In genomic region chrX:142336207-142336606, GRCm38 (mm10) we compare ENCODE assay signal across 26 mouse cellular contexts. TPM values are rescaled to one million over a fixed set of nuclear protein-coding genes. Genes with fewer than 3 reads are reported as not detected.
DNase-seq lines count a peak whose midpoint lies in the region; ATAC-seq and TF ChIP-seq lines count a peak whose summit lies in the region.
"Had no signal": no experiment of that assay in that cellular context is flagged by ENCODE, and none has a peak within 500 bp of the region (broad histone marks: within the 10 kb centered on the region; RNA-seq: fewer than 3 reads in every experiment).

No protein-coding gene starts in this region.

- no peak for TF ChIP-seq CTCF in liver, adult 2 months (IDR thresholded peaks at IDR 0.05; ENCODE audit: low read depth, low read length)
- no peak for TF ChIP-seq CTCF in lung, postnatal 0 days (IDR thresholded peaks at IDR 0.05)

- H3K27ac ChIP-seq in liver, adult 2 months (replicated peaks; ENCODE audit: insufficient read depth, low read depth, low read length): no peak overlapping the region
- H3K27ac ChIP-seq in liver, embryonic 11.5 days (ENCODE audit: low read depth, low read length): no peak overlapping the region
- no peak overlapping the region for H3K27ac ChIP-seq in lung, postnatal 0 days (ENCODE audit: low read length)
- no peak overlapping the region for H3K27ac ChIP-seq in midbrain, embryonic 15.5 days
- H3K27ac ChIP-seq: embryonic facial prominence, embryonic 12.5 days; forebrain, embryonic 10.5 days; forebrain, embryonic 13.5 days; hindbrain, embryonic 12.5 days; hindbrain, embryonic 15.5 days had no signal

- ATAC-seq in liver, embryonic 11.5 days (replicated peaks; ENCODE audit: low FRiP score): no peak
- ATAC-seq in lung, postnatal 0 days: peak; percentile 61
- no peak for ATAC-seq in midbrain, embryonic 15.5 days (replicated peaks)
- ATAC-seq: forebrain, embryonic 13.5 days; forebrain, embryonic 16.5 days; Patski had no signal

- 30% methylated on average over 6 of the region's 6 CpGs for WGBS in liver, adult 2 months
- WGBS in liver, embryonic 11.5 days: 89% methylated on average over 6 of the region's 6 CpGs
- WGBS in lung, postnatal 0 days: 86% methylated on average over 6 of the region's 6 CpGs
- 92% methylated on average over 6 of the region's 6 CpGs for WGBS in midbrain, embryonic 15.5 days

- no peaks in the 10 kb centered on the region for H3K27me3 ChIP-seq in liver, adult 2 months (ENCODE audit: control insufficient read depth, insufficient read depth, low read length)
- H3K27me3 ChIP-seq in liver, embryonic 11.5 days (replicated peaks; ENCODE audit: control insufficient read depth, insufficient read depth, low read length): no peaks in the 10 kb centered on the region
- no peaks in the 10 kb centered on the region for H3K27me3 ChIP-seq in lung, postnatal 0 days (replicated peaks; ENCODE audit: insufficient read depth, low read length)
- no peaks in the 10 kb centered on the region for H3K27me3 ChIP-seq in midbrain, embryonic 15.5 days (replicated peaks)
- H3K27me3 ChIP-seq: CH12.LX; embryonic facial prominence, embryonic 12.5 days; forebrain, embryonic 13.5 days; hindbrain, embryonic 12.5 days; hindbrain, embryonic 15.5 days had no signal

- H3K9me3 ChIP-seq in liver, embryonic 11.5 days (ENCODE audit: control insufficient read depth, low read length): no peaks in the 10 kb centered on the region
- no peaks in the 10 kb centered on the region for H3K9me3 ChIP-seq in lung, postnatal 0 days (ENCODE audit: low read length)
- H3K9me3 ChIP-seq in midbrain, embryonic 15.5 days: no peaks in the 10 kb centered on the region
- H3K9me3 ChIP-seq: embryonic facial prominence, embryonic 12.5 days; forebrain, embryonic 10.5 days; forebrain, embryonic 13.5 days; G1E; hindbrain, embryonic 12.5 days; hindbrain, embryonic 15.5 days had no signal

- TF ChIP-seq POLR2A in liver, adult 2 months (IDR thresholded peaks at IDR 0.05; ENCODE audit: extremely low read depth, insufficient read depth, low read length): no peak

- TF ChIP-seq EP300 in lung, postnatal 0 days (IDR thresholded peaks at IDR 0.05): no peak

- H3K4me1 ChIP-seq in liver, adult 2 months (ENCODE audit: control insufficient read depth, insufficient read depth, low read length): peaks cover 8% of the 10 kb centered on the region; the same call in 1 of the 2 replicates
- no peaks in the 10 kb centered on the region for H3K4me1 ChIP-seq in liver, embryonic 11.5 days (replicated peaks; ENCODE audit: control insufficient read depth, insufficient read depth, low read length)
- no peaks in the 10 kb centered on the region for H3K4me1 ChIP-seq in lung, postnatal 0 days (ENCODE audit: insufficient read depth, low read depth, low read length)
- no peaks in the 10 kb centered on the region for H3K4me1 ChIP-seq in midbrain, embryonic 15.5 days
- H3K4me1 ChIP-seq: embryonic facial prominence, embryonic 12.5 days; forebrain, embryonic 10.5 days; forebrain, embryonic 13.5 days; hindbrain, embryonic 12.5 days; hindbrain, embryonic 15.5 days had no signal

- H3K4me3 ChIP-seq in liver, adult 2 months (ENCODE audit: insufficient read depth, low read depth, low read length): no peak overlapping the region
- H3K4me3 ChIP-seq in liver, embryonic 11.5 days (ENCODE audit: low read depth, low read length): no peak overlapping the region
- no peak overlapping the region for H3K4me3 ChIP-seq in lung, postnatal 0 days (ENCODE audit: low read depth, low read length)
- H3K4me3 ChIP-seq in midbrain, embryonic 15.5 days: no peak overlapping the region
- H3K4me3 ChIP-seq: embryonic facial prominence, embryonic 12.5 days; erythroblast, embryonic 14.5 days; forebrain, embryonic 10.5 days; forebrain, embryonic 13.5 days; hindbrain, embryonic 12.5 days; hindbrain, embryonic 15.5 days had no signal

- H3K79me2 ChIP-seq in liver, adult 2 months (ENCODE audit: control insufficient read depth, insufficient read depth, low read length): no peaks in the 10 kb centered on the region

- H3K36me3 ChIP-seq in liver, adult 2 months (ENCODE audit: control insufficient read depth, insufficient read depth, low read length): peaks cover 27% of the 10 kb centered on the region
- no peaks in the 10 kb centered on the region; the same call in 1 of the 2 replicates for H3K36me3 ChIP-seq in liver, embryonic 11.5 days (ENCODE audit: control insufficient read depth, insufficient read depth, low read length)
- no peaks in the 10 kb centered on the region for H3K36me3 ChIP-seq in lung, postnatal 0 days (ENCODE audit: insufficient read depth, low read length)
- no peaks in the 10 kb centered on the region for H3K36me3 ChIP-seq in midbrain, embryonic 15.5 days (replicated peaks)
- H3K36me3 ChIP-seq: embryonic facial prominence, embryonic 12.5 days; hindbrain, embryonic 12.5 days; hindbrain, embryonic 15.5 days had no signal

- peak; percentile 65 for DNase-seq in liver, adult 2 months (ENCODE audit: extremely low read depth, low read depth, low spot score)
- DNase-seq in liver, embryonic 11.5 days (ENCODE audit: low spot score): no peak
- peak; percentile 32 for DNase-seq in lung, postnatal 0 days (ENCODE audit: low spot score)
- no peak for DNase-seq in lung, postnatal 14 days
- DNase-seq in fat pad, adult 2 months (ENCODE audit: extremely low read depth, low read depth, low spot score): peak; percentile 65
- DNase-seq: adrenal gland, postnatal 10 days; adrenal gland, postnatal 36 days; B cell, adult 2 months; cerebellum, adult 18-20 months; cerebellum, adult 9-10 months; cerebellum, postnatal 14 days; gastrocnemius, postnatal 10 days; gastrocnemius, postnatal 36 days; heart, adult 11 months had no signal

- no peak overlapping the region for H3K9ac ChIP-seq in liver, adult 2 months (ENCODE audit: low read depth, low read length)
- H3K9ac ChIP-seq in liver, embryonic 11.5 days (ENCODE audit: low read depth, low read length): no peak overlapping the region
- no peak overlapping the region for H3K9ac ChIP-seq in lung, postnatal 0 days (replicated peaks; ENCODE audit: low read depth)
- H3K9ac ChIP-seq in midbrain, embryonic 15.5 days: no peak overlapping the region
- H3K9ac ChIP-seq: embryonic facial prominence, embryonic 12.5 days; forebrain, embryonic 13.5 days; hindbrain, embryonic 12.5 days; hindbrain, embryonic 15.5 days had no signal

- no peak overlapping the region for H3K4me2 ChIP-seq in liver, embryonic 11.5 days
- H3K4me2 ChIP-seq in lung, postnatal 0 days (replicated peaks; ENCODE audit: low read depth, low read length): no peak overlapping the region
- no peak overlapping the region for H3K4me2 ChIP-seq in midbrain, embryonic 15.5 days
- H3K4me2 ChIP-seq: embryonic facial prominence, embryonic 12.5 days; forebrain, embryonic 13.5 days; heart, embryonic 11.5 days; hindbrain, embryonic 12.5 days; hindbrain, embryonic 15.5 days had no signal

RNA-seq across cellular contexts. Expression of gene Kcne1l, which starts 30.1 kb away (rescaled TPM):
- total RNA-seq in liver, adult 2 months (2014; rRNA removed): not detected in 2 replicates
- 0.11 TPM in 1 of 2 replicates, not detected in the other for polyA plus RNA-seq in liver, adult 2 months (2012; rRNA removed)
- polyA plus RNA-seq in liver, embryonic 11.5 days (2014; fragmentation: Nextera tagmentation; extraction: Ambion mirVana): 4.3 and 4.4 TPM in 2 replicates
- 3.0 TPM in 2 replicates for polyA plus RNA-seq in lung, postnatal 0 days (2015; fragmentation: Nextera tagmentation; extraction: Ambion mirVana)
- polyA plus RNA-seq in midbrain, embryonic 15.5 days (2015; fragmentation: Nextera tagmentation; extraction: Ambion mirVana): 21.5 and 25.0 TPM in 2 replicates
- total RNA-seq: CH12.LX, G1E had no signal
- polyA plus RNA-seq: erythroblast, embryonic 14.5 days; G1E; Patski had no signal

RNA-seq across cellular contexts. Expression of gene Acsl4, which starts 54.1 kb away (rescaled TPM):
- total RNA-seq in liver, adult 2 months (2014; rRNA removed): 37.9 and 38.3 TPM in 2 replicates
- polyA plus RNA-seq in liver, adult 2 months (2012; rRNA removed): 4.2 and 6.0 TPM in 2 replicates
- 19.8 and 23.5 TPM in 2 replicates for polyA plus RNA-seq in liver, embryonic 11.5 days (2014; fragmentation: Nextera tagmentation; extraction: Ambion mirVana)
- polyA plus RNA-seq in lung, postnatal 0 days (2015; fragmentation: Nextera tagmentation; extraction: Ambion mirVana): 46.0 and 61.6 TPM in 2 replicates
- polyA plus RNA-seq in midbrain, embryonic 15.5 days (2015; fragmentation: Nextera tagmentation; extraction: Ambion mirVana): 17.8 and 20.3 TPM in 2 replicates

Comparison
In these comparisons a context has a peak if more than half of its experiments do, and no peak if none do; other contexts are left out.
1. DNase-seq: peak in liver, adult 2 months (single experiment), lung, postnatal 0 days (single experiment) and fat pad, adult 2 months (single experiment); none in liver, embryonic 11.5 days (single experiment) and lung, postnatal 14 days (single experiment).